Mouse (Mus musculus) small intestine, adult 2 months (tissue): Measurements from ENCODE around the gene Vsig1. TPM values are rescaled to one million over a fixed set of nuclear protein-coding genes. Genes with fewer than 3 reads are reported as not detected.

Experiments
- H3K27ac ChIP-seq: fragments of 200-500 bp; 2 replicates; pipeline ENCODE4 v1.5.1; 2012; ENCODE audit warnings: low read depth, low read length, control low read depth, inconsistent platforms; ENCODE audit not compliant: insufficient read depth
- H3K27me3 ChIP-seq: fragments of 200-500 bp; 2 replicates; pipeline ENCODE4 v1.6.1; 2012; ENCODE audit warnings: mild to moderate bottlenecking, moderate library complexity, low read length, inconsistent platforms; ENCODE audit not compliant: control insufficient read depth, insufficient read depth
- H3K36me3 ChIP-seq: fragments of 200-500 bp; 2 replicates; pipeline ENCODE4 v1.6.1; 2012; ENCODE audit warnings: mild to moderate bottlenecking, low read length, control low read depth, inconsistent platforms; ENCODE audit not compliant: control insufficient read depth, insufficient read depth
- H3K4me1 ChIP-seq: fragments of 200-500 bp; 2 replicates; pipeline ENCODE4 v1.6.1; 2012; ENCODE audit warnings: low read length, inconsistent platforms, mixed read lengths; ENCODE audit not compliant: control insufficient read depth, insufficient read depth, insufficient read length
- H3K4me3 ChIP-seq: fragments of 200-500 bp; 2 replicates; pipeline ENCODE4 v1.5.1; 2012; ENCODE audit warnings: low read depth, mild to moderate bottlenecking, control low read depth, inconsistent platforms, low read length, moderate library complexity
- CTCF ChIP-seq: fragments of 200-500 bp; IDR thresholded peaks from 2 replicates; pipeline ENCODE4 v1.5.1; 2012; ENCODE audit warnings: low read depth, mild to moderate bottlenecking, control low read depth, inconsistent platforms, low read length, moderate library complexity, mixed read lengths; ENCODE audit not compliant: insufficient replicate concordance, insufficient read length; ENCODE audit errors: extremely low read depth
- POLR2A ChIP-seq: fragments of 200-500 bp; IDR thresholded peaks from 2 replicates; pipeline ENCODE4 v1.6.1; 2012; ENCODE audit warnings: low read depth, mild to moderate bottlenecking, control low read depth, inconsistent platforms, low read length, moderate library complexity
- WGBS: fragments of 180-500 bp; shearing (Covaris S2); methylation state at CpG from one replicate; pipeline ENCODE4 v1.1.7; 2018; 5-methylcytosine and 5-hydroxymethylcytosine counted together
- polyA plus RNA-seq: library from polyadenylated mRNA; depleted of rRNA; stranded (reverse); fragments of >200 nt; gene quantifications from 2 replicates; pipeline ENCODE4 v1.2.3, GENCODE M21; 2012; rRNA removed

Gene Vsig1
- polyA plus RNA-seq, 1 experiment: not detected

DNA sequence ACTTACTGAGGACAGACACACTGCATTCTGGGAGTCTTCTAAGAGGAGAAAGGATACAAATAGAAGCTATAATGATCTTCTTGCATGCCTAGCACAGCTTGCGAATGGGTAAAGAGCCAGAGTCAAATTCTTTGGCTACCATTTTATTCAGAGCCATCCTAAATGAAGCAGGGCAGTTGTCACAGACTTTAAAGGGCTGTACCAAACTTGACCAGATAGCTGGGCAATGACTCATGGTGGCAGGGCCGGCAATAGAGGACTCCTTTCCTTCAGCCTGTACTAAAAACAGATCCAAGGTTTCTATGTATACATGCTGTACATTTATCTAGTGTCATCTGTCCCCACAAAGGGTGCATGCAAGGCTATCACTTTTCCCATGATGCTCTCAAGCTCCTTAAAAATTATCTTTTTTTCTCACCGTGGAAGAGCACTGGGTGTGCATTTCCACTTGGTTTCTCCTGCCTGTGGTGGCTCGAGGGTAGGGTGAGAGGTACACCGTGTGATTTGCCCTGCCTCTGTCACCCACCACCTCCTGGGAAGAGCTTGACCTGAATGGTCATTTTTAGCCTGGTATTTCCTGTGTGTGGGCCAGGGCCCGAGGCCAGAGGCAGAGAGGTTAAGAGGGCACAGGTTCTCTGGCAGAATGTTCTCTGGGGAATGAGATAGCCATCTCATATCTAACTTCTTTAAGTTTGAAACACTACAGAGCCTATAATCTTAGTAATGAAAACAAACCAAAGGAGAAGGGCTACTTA is 76.0 kb downstream of the Vsig1 start:
- no peaks in the 10 kb centered on the region for H3K36me3 ChIP-seq
- H3K27ac ChIP-seq: no peak overlapping the region
- no peaks in the 10 kb centered on the region for H3K27me3 ChIP-seq
- WGBS: 61% methylated on average over 6 of the region's 6 CpGs
- H3K4me3 ChIP-seq: no peak overlapping the region
- no peak for TF ChIP-seq CTCF
- no peak for TF ChIP-seq POLR2A
- H3K4me1 ChIP-seq: no peaks in the 10 kb centered on the region

DNA sequence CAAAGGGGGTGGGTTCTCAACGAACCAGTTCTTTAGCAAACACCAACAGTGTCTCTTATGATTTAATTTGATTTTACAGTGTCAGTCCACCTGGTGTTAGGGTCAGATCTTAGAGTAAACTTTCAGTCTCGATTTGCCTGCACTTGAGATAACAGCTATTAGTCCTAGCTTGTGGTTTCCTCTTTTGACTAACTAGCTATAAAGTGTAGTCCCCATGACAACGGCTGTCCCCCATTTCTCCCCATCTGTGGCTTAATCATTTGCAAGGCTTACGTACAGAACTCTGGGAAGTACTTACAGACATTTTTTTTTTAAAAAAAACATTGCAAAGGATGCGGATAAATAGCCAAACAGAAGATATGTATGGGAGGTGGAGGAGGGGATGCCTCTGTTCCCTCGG is 77.4 kb downstream of the Vsig1 start:
- no peaks in the 10 kb centered on the region for H3K36me3 ChIP-seq
- no peak for TF ChIP-seq POLR2A
- TF ChIP-seq CTCF: no peak
- no peaks in the 10 kb centered on the region for H3K4me1 ChIP-seq
- H3K27ac ChIP-seq: no peak overlapping the region
- H3K4me3 ChIP-seq: no peak overlapping the region
- H3K27me3 ChIP-seq: no peaks in the 10 kb centered on the region
- 26% methylated on average over 6 of the region's 6 CpGs for WGBS

DNA sequence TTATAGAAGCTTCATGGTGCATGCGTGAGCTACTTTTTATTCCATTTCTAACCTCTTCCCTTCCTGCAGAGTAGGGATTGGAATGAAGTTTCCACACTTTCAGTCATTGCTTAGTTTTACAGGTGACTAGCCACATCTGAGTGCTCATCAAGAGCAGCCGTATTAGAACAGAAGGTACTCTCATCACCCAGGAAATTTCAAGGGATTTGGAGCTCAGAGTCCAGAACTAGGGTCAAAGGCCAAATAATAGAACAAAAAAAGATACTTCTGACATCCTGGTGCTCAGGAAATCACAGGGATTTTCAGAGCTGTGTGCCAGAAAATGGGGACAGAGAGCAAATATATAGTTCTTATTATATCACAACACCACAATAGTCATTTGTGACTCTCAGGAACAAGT is 77.8 kb downstream of the Vsig1 start:
- H3K27ac ChIP-seq: no peak overlapping the region
- H3K27me3 ChIP-seq: no peaks in the 10 kb centered on the region
- TF ChIP-seq POLR2A (no peak), CTCF (no peak)
- no peaks in the 10 kb centered on the region for H3K36me3 ChIP-seq
- WGBS: 55% methylated on average over 2 of the region's 2 CpGs
- no peak overlapping the region for H3K4me3 ChIP-seq
- no peaks in the 10 kb centered on the region for H3K4me1 ChIP-seq

Other genes with a start within 250 kb of the Vsig1 start
- 5.4 TPM in 2 replicates for gene Mid2, start 243.0 kb upstream of the Vsig1 start, polyA plus RNA-seq
- not detected in 2 replicates for gene Tex13b, start 94.2 kb upstream of the Vsig1 start, polyA plus RNA-seq
- 0.84 and 1.6 TPM in 2 replicates for gene Psmd10, start 49.1 kb downstream of the Vsig1 start, polyA plus RNA-seq
- 0.23 and 1.1 TPM in 2 replicates for gene Atg4a, start 49.3 kb downstream of the Vsig1 start, polyA plus RNA-seq